Mouse (Mus musculus) stomach, postnatal 0 days (tissue): ENCODE results near the gene Rfxank.

Source experiments
- CTCF ChIP-seq: IDR thresholded peaks from 2 replicates; pipeline ENCODE4 v1.5.1; 2016; ENCODE audit warnings: antibody characterized with exemption, low read depth, mild to moderate bottlenecking, moderate library complexity
- EP300 ChIP-seq: optimal IDR thresholded peaks from 2 replicates; pipeline ENCODE3; 2016; ENCODE audit warnings: antibody characterized with exemption

- no peak for TF ChIP-seq CTCF
- TF ChIP-seq EP300, result no peak
Observed at GRCm38 (mm10) chr8:70110451-70110850, 28.5 kb downstream of the Rfxank start.
